Mouse (Mus musculus) midbrain, embryonic 12.5 days (tissue): ENCODE measurements around the gene Gm2001. TPM values are rescaled to one million over a fixed set of nuclear protein-coding genes. Genes with fewer than 3 reads are reported as not detected.

Experiments used
- polyA plus RNA-seq: library from polyadenylated mRNA; unstranded; fragments of >200 nt; fragmentation: Nextera tagmentation; extraction: Ambion mirVana; gene quantifications from 2 replicates; pipeline ENCODE4 v1.2.1, GENCODE M21; 2016

Gene Gm2001
- polyA plus RNA-seq, 1 experiment from 2014 or later: not detected

Other genes starting within 250 kb of the Gm2001 start
- not detected in 2 replicates for gene Oog1, start 239.7 kb downstream of the Gm2001 start, polyA plus RNA-seq
- gene Gm4027, start 223.5 kb downstream of the Gm2001 start, polyA plus RNA-seq: not detected in 2 replicates
- gene Gm16381, start 197.7 kb downstream of the Gm2001 start, polyA plus RNA-seq: not detected in 2 replicates
- gene Gm21319, start 66.6 kb downstream of the Gm2001 start, polyA plus RNA-seq: not detected in 2 replicates
- gene Gm21936, start 46.8 kb downstream of the Gm2001 start, polyA plus RNA-seq: not detected in 2 replicates
- gene BB287469, start 25.8 kb downstream of the Gm2001 start, polyA plus RNA-seq: not detected in 2 replicates
- gene Gm2016, start 31.7 kb upstream of the Gm2001 start, polyA plus RNA-seq: not detected in 2 replicates
- gene Gm2022, start 53.0 kb upstream of the Gm2001 start, polyA plus RNA-seq: not detected in 2 replicates
- not detected in 2 replicates for gene Gm2035, start 77.5 kb upstream of the Gm2001 start, polyA plus RNA-seq
- not detected in 2 replicates for gene Gm2042, start 111.7 kb upstream of the Gm2001 start, polyA plus RNA-seq
- gene Gm2075, start 169.5 kb upstream of the Gm2001 start, polyA plus RNA-seq: not detected in 2 replicates
- gene Gm6803, start 176.4 kb upstream of the Gm2001 start, polyA plus RNA-seq: not detected in 2 replicates
- gene Gm2056, start 184.7 kb upstream of the Gm2001 start, polyA plus RNA-seq: not detected in 2 replicates
- gene Gm16368, start 241.4 kb upstream of the Gm2001 start, polyA plus RNA-seq: not detected in 2 replicates